Mouse (Mus musculus): ENCODE data around the gene Pgpep1l.

The Pgpep1l gene

DNA sequence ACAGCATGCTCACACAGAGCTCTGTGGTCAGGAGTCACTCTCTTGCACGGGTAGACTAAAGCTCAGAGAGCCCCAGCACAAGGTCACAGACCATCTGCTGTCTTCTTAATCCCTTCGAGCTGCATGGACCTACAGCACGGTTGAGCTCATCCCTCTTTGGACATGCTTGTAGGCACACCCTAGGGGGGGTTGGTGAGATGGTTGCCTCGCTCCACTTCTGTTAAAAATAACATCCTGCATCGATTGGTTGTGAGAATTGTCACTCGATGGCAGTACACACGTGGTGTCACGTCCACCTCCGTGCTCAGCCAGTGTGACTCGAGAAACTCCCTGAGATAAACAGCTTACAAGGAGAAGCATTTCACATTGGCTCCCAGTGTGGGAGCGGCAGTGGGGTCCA is 45.2 kb downstream of the Pgpep1l start:
- DNase-seq (ENCODE audit: low spot score in 2 of 2) = no peak

DNA sequence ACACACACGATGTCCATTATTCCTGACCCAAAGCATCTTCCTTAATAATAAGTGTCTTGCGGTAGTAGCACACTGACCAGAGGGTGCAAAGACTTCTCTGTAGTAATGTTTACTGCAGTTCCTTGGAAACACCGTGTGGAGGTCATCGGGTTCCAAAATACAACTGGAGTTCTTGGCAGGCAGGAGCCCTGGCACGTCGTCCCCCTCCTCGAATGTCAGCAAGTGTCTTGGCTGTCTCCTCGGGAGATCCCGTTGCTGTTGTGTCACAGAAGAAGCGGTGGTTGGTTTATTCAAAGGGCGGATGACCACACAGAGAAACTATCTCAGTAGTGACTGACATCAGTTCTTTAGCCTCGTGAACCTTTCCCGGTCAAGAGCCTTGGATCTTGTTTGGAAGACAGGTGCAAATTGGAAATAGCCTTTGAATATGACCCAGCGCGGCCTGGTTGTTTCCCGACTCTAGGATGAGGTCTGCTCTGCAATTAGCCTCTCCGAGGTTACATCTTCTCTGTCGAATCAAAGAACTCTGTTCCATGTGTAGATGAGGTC is 48.4 kb downstream of the Pgpep1l start:
- DNase-seq (ENCODE audit: low spot score in 2 of 2) = no peak

DNA sequence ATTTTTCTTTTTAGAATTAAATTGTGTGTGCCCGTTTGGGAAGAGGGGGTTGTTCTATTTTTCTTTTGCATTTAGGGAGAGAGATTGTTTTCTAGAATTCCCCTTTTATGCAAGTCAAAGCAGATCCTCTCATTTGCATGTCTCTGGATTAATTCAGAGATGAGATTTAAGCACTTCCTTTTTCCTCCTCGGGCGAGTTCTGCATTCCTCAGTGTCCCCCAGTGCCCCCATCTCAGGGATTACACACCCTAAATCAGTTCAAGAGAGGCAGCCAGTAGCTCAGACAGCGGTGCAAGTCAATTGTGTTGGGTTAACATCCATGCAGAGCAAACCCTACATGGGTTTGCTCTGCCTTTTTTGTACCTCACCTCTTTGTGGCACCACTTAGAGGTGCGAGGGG is 50.2 kb downstream of the Pgpep1l start:
- DNase-seq (ENCODE audit: low spot score in 2 of 2) = no peak

DNA sequence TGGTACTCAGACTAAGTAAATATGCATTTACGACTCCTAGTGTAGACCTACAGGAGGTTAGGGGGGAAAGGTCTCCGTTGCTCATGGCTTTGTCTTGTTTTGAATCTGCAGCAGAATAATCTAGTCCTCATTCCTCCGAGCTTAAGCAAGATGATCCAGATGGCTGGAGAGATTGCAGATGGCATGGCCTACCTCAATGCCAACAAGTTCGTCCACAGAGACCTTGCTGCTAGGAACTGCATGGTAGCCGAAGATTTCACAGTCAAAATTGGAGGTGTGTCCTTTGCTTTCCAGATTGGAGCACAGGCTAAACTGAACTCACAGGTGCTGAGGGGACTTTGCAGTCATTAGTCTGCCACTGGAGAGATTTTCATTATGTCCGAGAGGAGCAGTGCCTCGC is 52.1 kb downstream of the Pgpep1l start:
- no peak for DNase-seq (ENCODE audit: low spot score in 2 of 2)

DNA sequence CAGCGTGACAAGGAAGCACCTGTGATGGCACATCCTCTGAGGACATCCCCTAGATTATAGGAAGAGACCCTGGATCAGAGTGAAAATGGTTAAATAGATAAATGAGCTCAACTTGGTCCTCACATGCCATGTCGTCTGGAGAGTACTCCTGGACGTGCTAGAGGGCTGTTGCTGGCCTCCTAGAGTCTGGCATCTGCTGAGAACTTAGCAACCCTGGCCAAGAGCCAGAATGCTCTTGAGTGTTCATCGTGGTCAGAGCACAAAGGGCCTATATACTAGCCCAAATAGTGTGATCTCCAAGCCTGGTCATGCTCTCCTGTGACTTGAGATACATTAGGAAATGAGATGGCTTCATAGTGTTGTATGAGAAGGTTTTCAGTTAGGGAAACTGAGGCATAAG is 53.6 kb downstream of the Pgpep1l start:
- no peak for DNase-seq (ENCODE audit: low spot score in 2 of 2)

DNA sequence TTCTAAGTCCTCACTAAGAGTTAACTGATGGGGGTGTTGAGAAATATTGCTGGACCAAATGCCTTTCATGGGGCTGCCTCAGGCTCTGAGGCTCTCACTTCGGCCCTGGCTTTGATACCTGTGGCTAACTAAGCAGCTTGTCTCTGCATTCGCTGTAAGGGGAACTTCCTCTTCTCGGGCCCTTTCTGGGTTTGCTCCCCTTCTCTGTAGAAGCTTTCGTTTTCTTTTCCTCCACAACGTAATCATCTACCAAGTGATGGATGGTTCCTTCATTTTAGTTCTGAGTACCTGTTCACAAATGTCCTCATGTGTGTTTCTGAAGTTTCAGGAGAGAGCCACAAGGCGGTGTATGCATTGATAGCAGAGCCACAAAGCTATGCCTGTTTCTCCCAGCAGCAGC is 55.0 kb downstream of the Pgpep1l start:
- no peak for DNase-seq (ENCODE audit: low spot score in 2 of 2)

DNA sequence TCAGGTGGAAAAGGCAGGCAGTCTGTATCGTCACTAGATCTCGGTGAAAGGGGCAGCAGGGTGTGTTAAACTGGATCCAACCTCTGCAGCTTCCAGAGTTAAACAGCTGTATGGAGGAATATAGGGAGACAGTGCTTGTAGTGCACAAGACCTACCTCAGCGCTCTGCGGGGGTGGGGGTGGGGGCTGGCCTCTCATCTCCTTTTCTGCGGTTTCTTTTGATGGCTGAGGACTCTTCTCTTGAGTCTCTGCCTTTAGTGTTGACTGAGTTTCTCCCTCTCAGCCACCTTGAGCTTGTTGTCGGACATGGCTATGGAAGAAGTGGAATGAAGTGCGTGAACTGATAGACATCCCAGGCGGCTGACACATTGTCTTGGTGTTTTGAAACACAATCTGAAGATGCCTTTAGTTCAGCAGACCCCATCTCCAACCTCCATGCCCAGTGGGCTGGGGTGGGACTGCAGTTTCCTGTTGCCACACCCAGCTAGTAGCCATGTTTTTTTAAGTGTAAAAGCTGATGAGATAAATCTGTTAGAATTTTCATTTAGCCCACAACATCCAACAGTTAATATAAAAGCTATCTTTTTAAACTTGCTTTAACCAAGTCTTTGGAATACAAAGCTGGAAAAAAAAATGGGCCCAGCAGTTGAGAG is 58.1 kb downstream of the Pgpep1l start:
- DNase-seq (ENCODE audit: low spot score in 2 of 2) = no peak

DNA sequence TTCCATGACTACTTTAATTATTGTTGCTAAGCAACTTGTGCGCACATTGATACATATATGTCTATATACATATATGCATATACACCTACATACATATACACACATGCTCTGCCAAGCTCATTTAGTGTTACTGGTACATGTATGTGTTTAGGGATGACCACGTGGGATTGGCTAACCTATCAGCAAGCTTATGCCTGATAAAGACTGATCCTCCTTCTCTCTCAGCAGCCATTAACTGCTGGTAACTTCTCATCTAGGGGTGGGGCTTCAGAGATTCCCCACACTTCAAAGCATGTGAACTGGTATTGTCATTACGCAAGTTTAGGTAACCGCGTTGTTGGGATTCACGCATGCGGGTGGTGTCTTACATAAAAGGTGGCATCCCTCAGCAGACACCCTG is 64.4 kb downstream of the Pgpep1l start:
- DNase-seq (ENCODE audit: low spot score in 2 of 2) = no peak

DNA sequence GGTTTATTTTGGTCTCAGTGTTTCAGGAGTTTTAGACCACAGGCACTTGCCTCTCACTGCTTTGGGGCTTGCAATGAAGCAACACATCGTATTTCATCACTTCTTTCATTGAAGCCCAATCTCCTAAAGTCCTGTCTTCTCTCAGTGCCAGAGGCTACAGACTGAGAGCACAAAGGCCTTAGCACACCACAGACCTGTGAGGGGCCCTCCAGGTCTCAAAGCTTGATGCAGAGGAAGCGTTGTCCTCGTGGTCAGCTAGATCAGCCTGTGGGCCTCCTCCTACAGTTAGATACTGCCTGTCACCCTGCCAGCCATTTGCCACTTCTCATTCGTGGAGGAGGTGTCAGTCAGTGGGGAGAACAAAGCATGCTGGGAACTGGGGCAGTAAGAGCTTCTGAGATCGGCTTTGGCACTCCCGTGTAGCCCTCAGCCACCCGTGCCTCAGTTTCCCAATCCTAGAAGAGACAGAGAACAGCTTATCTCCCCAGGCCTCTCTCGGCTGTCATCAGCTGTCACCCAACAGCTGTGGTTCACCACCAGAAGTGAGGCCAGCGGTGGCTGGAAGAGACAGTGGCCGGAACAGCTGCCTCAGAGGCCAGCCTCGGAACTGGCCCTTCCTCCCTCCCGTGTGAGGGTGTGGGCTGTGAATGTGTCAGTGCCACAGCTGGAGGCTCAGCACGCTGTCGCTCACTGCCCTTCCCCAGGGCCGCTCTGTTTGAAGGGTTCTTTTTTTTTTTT is 69.9 kb downstream of the Pgpep1l start:
- no peak for DNase-seq (ENCODE audit: low spot score in 2 of 2)

DNA sequence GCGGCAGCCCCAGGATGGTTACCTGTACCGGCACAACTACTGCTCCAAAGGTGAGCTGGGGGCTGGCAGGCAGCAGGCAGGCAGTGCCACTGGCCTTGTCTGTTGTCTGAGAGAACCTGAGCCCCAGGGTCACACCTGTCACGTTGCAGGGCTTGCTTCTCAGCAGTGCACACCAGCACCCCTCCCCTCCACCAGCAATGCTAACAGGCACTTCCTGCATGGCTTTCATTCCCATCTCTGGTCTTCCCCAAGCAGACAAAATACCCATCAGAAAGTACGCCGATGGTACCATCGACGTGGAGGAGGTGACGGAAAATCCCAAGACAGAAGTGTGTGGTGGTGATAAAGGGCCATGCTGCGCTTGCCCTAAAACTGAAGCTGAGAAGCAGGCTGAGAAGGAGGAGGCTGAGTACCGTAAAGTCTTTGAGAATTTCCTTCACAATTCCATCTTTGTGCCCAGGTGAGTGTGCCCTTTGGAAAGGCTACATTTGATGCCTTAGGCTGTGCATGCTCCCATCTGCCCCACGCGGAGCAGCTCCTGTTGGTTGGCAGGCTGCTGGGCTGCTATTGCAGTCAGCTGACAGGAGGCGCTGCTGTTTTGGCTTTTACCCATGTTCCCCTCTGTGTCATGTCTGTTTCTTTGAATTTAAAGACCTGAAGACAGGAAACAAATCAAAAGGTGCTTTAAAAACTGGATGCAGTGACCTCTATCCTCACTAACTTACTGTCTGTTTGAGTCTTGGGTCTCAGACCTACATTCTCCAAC is 74.2 kb downstream of the Pgpep1l start:
- no peak for DNase-seq (ENCODE audit: low spot score in 2 of 2)

DNA sequence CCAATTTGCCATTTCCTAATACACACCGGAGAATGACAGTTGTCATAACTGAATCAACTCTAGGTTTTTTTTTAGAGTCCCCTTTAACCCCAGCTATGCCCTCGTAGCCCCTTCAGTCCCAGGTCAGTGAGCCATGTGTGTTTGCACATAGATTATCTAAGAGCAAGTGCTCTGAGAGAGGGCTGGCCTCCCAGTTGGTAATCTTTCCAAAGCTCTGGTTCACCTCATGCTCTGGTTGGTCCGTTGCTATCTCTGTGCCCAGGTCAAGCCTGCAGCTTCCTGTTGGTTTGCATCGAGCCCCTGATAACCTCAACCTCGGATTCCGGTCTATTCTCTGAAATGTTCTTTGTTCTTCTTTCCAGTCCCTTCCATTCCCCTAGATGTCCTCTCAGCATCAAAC is 74.8 kb downstream of the Pgpep1l start:
- DNase-seq (ENCODE audit: low spot score in 2 of 2) = no peak
